Mouse (Mus musculus) cerebellum, adult 2 months (tissue): ENCODE measurements around the gene P2ry14.

Experiments
- CTCF ChIP-seq: fragments of 200-500 bp; IDR thresholded peaks from 2 replicates; pipeline ENCODE4 v1.5.1; 2011; ENCODE audit warnings: low read depth, mild to moderate bottlenecking, control low read depth, low read length, moderate library complexity, borderline replicate concordance; ENCODE audit not compliant: insufficient read depth
- POLR2A ChIP-seq: fragments of 200-500 bp; IDR thresholded peaks from 2 replicates; pipeline ENCODE4 v1.6.1; 2011; ENCODE audit warnings: low read length, control low read depth, borderline replicate concordance; ENCODE audit not compliant: insufficient read depth

- TF ChIP-seq CTCF (no peak), POLR2A (no peak)
Observed at GRCm38 (mm10) chr3:59131966-59132365, 21.5 kb downstream of the P2ry14 start.
